Mouse (Mus musculus) Patski (cell line): ENCODE data around the gene Cerk. TPM values are rescaled to one million over a fixed set of nuclear protein-coding genes. Genes with fewer than 3 reads are reported as not detected.

Source experiments
- ATAC-seq: fragments of 100-300 bp; one replicate; pipeline ENCODE4 v1.8.0; 2021
- CTCF ChIA-PET: fragments of 350-600 bp; sonication (Branson Sonifier 250); formaldehyde crosslinking; loops from one replicate; lab custom pipeline; 2022; ENCODE audit warnings: inconsistent platforms; lab: Charles Lee
- POLR2A ChIA-PET: fragments of 350-600 bp; sonication (Branson Sonifier 250); formaldehyde crosslinking; loops from one replicate; lab custom pipeline; 2022; ENCODE audit warnings: antibody characterized with exemption, inconsistent platforms; lab: Charles Lee
- DNase-seq: peaks from one replicate; pipeline ENCODE4 v3.0.0-alpha.2; 2011; ENCODE audit warnings: low read depth, low spot score
- H3K27me3 ChIP-seq: fragments of 371-371 bp; one replicate; pipeline ENCODE4 v1.5.1; 2021
- CTCF ChIP-seq: fragments of 100-300 bp; IDR thresholded peaks from one replicate; pipeline ENCODE4 v1.5.1; 2021
- in situ Hi-C: fragments of 300-500 bp; cut with MboI; formaldehyde crosslinking; loops from 3 replicates; pipeline ENCODE4 v1.11.1; 2018; ENCODE audit warnings: low pct_unique_long_range_greater_than_20kb, mixed read lengths
- polyA plus RNA-seq: library from polyadenylated mRNA; unstranded; gene quantifications from one replicate; pipeline ENCODE4 v1.2.3, GENCODE M21; 2021

Gene Cerk
- 46.2 TPM for polyA plus RNA-seq

GRCm38 (mm10) chr15:86185689-86186569 is at the start of gene Cerk:
Gene Cerk (minus strand): TSS chr15:86186141.
- ChIA-PET POLR2A (interaction anchor here (1.0 to 5.8 kb wide), 3 partner anchors 15 to 28 kb away, joined by 3 to 44 read pairs (median 4); partner anchors contain the start of gene Tbc1d22a), CTCF (interaction anchor here (1.3 to 2.0 kb wide), 2 partner anchors 14 to 34 kb away, joined by 5 to 8 read pairs; no protein-coding TSS in a partner anchor)
- ATAC-seq (peak; percentile 41), DNase-seq (no peak)
- TF ChIP-seq CTCF = no peak
- H3K27me3 ChIP-seq = no peaks in the 10 kb centered on the region
- in situ Hi-C loops = no loop called here

- ChIA-PET POLR2A (no interaction called here), CTCF (interaction anchor here (1.2 to 1.9 kb wide), 3 partner anchors 14 to 94 kb away, joined by 3 to 5 read pairs (median 3); no protein-coding TSS in a partner anchor)
- DNase-seq = no peak
- ATAC-seq = no peak
- in situ Hi-C loops = no loop called here
- no peaks in the 10 kb centered on the region for H3K27me3 ChIP-seq
- TF ChIP-seq CTCF = no peak
These were observed 48.8 kb upstream of the Cerk start for GRCm38 (mm10) chr15:86234517-86235441.

- in situ Hi-C loops = no loop called here
- ChIA-PET POLR2A (no interaction called here), CTCF (no interaction called here)
- H3K27me3 ChIP-seq = no peaks in the 10 kb centered on the region
- DNase-seq (no peak), ATAC-seq (no peak)
- TF ChIP-seq CTCF = no peak
These were observed 48.1 kb upstream of the Cerk start for GRCm38 (mm10) chr15:86234001-86234400.

- no peak for DNase-seq
- CTCF ChIA-PET = no interaction called here
- H3K27me3 ChIP-seq = no peaks in the 10 kb centered on the region
- no peak for TF ChIP-seq CTCF
- no peak for ATAC-seq
- POLR2A ChIA-PET = interaction anchor here (0.6 kb wide), 1 partner anchor 1371 kb away, joined by 5 read pairs; no protein-coding TSS in a partner anchor
- in situ Hi-C loops = no loop called here
These were observed 46.0 kb upstream of the Cerk start for GRCm38 (mm10) chr15:86231831-86232512.

- no peak for TF ChIP-seq CTCF
- no peaks in the 10 kb centered on the region for H3K27me3 ChIP-seq
- DNase-seq (no peak), ATAC-seq (no peak)
- in situ Hi-C loops = no loop called here
- ChIA-PET POLR2A (interaction anchor here (0.6 kb wide), 1 partner anchor 1372 kb away, joined by 5 read pairs; no protein-coding TSS in a partner anchor), CTCF (no interaction called here)
These were observed 45.2 kb upstream of the Cerk start for GRCm38 (mm10) chr15:86231170-86231569.

GRCm38 (mm10) chr15:86229623-86230022 is 43.7 kb upstream of the Cerk start:
- no peaks in the 10 kb centered on the region for H3K27me3 ChIP-seq
- no peak for TF ChIP-seq CTCF
- DNase-seq (no peak), ATAC-seq (no peak)
- ChIA-PET POLR2A (no interaction called here), CTCF (no interaction called here)
- in situ Hi-C loops = no loop called here

- no peak for ATAC-seq
- POLR2A ChIA-PET = no interaction called here
- no peak for TF ChIP-seq CTCF
- DNase-seq = no peak
- in situ Hi-C loops = no loop called here
- CTCF ChIA-PET = no interaction called here
- H3K27me3 ChIP-seq = no peaks in the 10 kb centered on the region
These were observed 43.1 kb upstream of the Cerk start for GRCm38 (mm10) chr15:86229088-86229487.

- TF ChIP-seq CTCF = peak; percentile 64
- no peak for DNase-seq
- in situ Hi-C loops = no loop called here
- CTCF ChIA-PET = interaction anchor here (1.2 kb wide), 1 partner anchor 26 kb away, joined by 3 read pairs; no protein-coding TSS in a partner anchor
- POLR2A ChIA-PET = no interaction called here
- no peaks in the 10 kb centered on the region for H3K27me3 ChIP-seq
- peak; percentile 68 for ATAC-seq
These were observed 42.2 kb upstream of the Cerk start for GRCm38 (mm10) chr15:86228186-86228585.

GRCm38 (mm10) chr15:86226968-86227367 is 41.0 kb upstream of the Cerk start:
- in situ Hi-C loops = no loop called here
- no peak for TF ChIP-seq CTCF
- no peak for ATAC-seq

GRCm38 (mm10) chr15:86226221-86226620 is 40.3 kb upstream of the Cerk start:
- in situ Hi-C loops = no loop called here
- H3K27me3 ChIP-seq = no peaks in the 10 kb centered on the region
- ATAC-seq = no peak
- DNase-seq = no peak
- CTCF ChIA-PET = no interaction called here
- POLR2A ChIA-PET = no interaction called here
- no peak for TF ChIP-seq CTCF

More at GRCm38 (mm10) chr15:86226968-86227367, 41.0 kb upstream of the Cerk start:
- ChIA-PET POLR2A (no interaction called here), CTCF (no interaction called here)
- DNase-seq = no peak
- no peaks in the 10 kb centered on the region for H3K27me3 ChIP-seq
